Mouse (Mus musculus): ENCODE data around the gene Thsd4.
A peak's percentile ranks its signal among the peaks of the same experiment; 100 is the strongest.
"Not testable (repeated sequence)": the region's sequence is repeated elsewhere in the genome, so short reads cannot be mapped to it uniquely, and the experiment has no call there.

Gene Thsd4

GRCm38 (mm10) chr9:60218396-60218795, 303.4 kb downstream of the Thsd4 start:
- DNase-seq (ENCODE audit: low spot score in 2 of 2): peak; percentile 37 to 48

GRCm38 (mm10) chr9:60216029-60216428, 305.8 kb downstream of the Thsd4 start:
- no peak for DNase-seq (ENCODE audit: low spot score in 2 of 2)

GRCm38 (mm10) chr9:60213111-60213510, 308.7 kb downstream of the Thsd4 start:
- no peak for DNase-seq (ENCODE audit: low spot score in 2 of 2)

GRCm38 (mm10) chr9:60208843-60209242, 313.0 kb downstream of the Thsd4 start:
- DNase-seq (ENCODE audit: low spot score in 2 of 2): no peak

GRCm38 (mm10) chr9:60203141-60203540, 318.7 kb downstream of the Thsd4 start:
- no peak for DNase-seq (ENCODE audit: low spot score in 2 of 2)

GRCm38 (mm10) chr9:60200436-60200835, 321.4 kb downstream of the Thsd4 start:
- DNase-seq (ENCODE audit: low spot score in 2 of 2): no peak

GRCm38 (mm10) chr9:60198530-60199200, 323.2 kb downstream of the Thsd4 start:
- DNase-seq (ENCODE audit: low spot score in 2 of 2): no peak

GRCm38 (mm10) chr9:60195502-60195901, 326.3 kb downstream of the Thsd4 start:
- DNase-seq (ENCODE audit: low spot score in 2 of 2): no peak

GRCm38 (mm10) chr9:60194905-60195304, 326.9 kb downstream of the Thsd4 start:
- DNase-seq (ENCODE audit: low spot score in 2 of 2): no peak

- DNase-seq (ENCODE audit: low spot score in 2 of 2): no peak
Observed at GRCm38 (mm10) chr9:60192321-60192720, 329.5 kb downstream of the Thsd4 start.

- no peak for DNase-seq (ENCODE audit: low spot score in 2 of 2)
Observed at GRCm38 (mm10) chr9:60187437-60187836, 334.4 kb downstream of the Thsd4 start.

- DNase-seq (ENCODE audit: low spot score in 2 of 2): peak; percentile 51 to 64
Observed at GRCm38 (mm10) chr9:60186948-60187347, 334.9 kb downstream of the Thsd4 start.

GRCm38 (mm10) chr9:60184083-60184482, 337.8 kb downstream of the Thsd4 start:
- DNase-seq (ENCODE audit: low spot score in 2 of 2): no peak

- DNase-seq (ENCODE audit: low spot score in 2 of 2): no peak
Observed at GRCm38 (mm10) chr9:60182371-60182770, 339.5 kb downstream of the Thsd4 start.

GRCm38 (mm10) chr9:60180936-60181335, 340.9 kb downstream of the Thsd4 start:
- no peak for DNase-seq (ENCODE audit: low spot score in 2 of 2)

- DNase-seq (ENCODE audit: low spot score in 2 of 2): no peak
Observed at GRCm38 (mm10) chr9:60180114-60180513, 341.7 kb downstream of the Thsd4 start.

- DNase-seq (ENCODE audit: low spot score in 2 of 2): no peak
Observed at GRCm38 (mm10) chr9:60176311-60176710, 345.5 kb downstream of the Thsd4 start.

- DNase-seq (ENCODE audit: low spot score in 2 of 2): not testable (repeated sequence)
Observed at GRCm38 (mm10) chr9:60172459-60173060, 349.3 kb downstream of the Thsd4 start.

- DNase-seq (ENCODE audit: low spot score in 2 of 2): no peak
Observed at GRCm38 (mm10) chr9:60166990-60167389, 354.9 kb downstream of the Thsd4 start.

- DNase-seq (ENCODE audit: low spot score in 2 of 2): no peak
Observed at GRCm38 (mm10) chr9:60160855-60161254, 361.0 kb downstream of the Thsd4 start.

GRCm38 (mm10) chr9:60160194-60160593, 361.7 kb downstream of the Thsd4 start:
- no peak for DNase-seq (ENCODE audit: low spot score in 2 of 2)

- DNase-seq (ENCODE audit: low spot score in 2 of 2): no peak
Observed at GRCm38 (mm10) chr9:60152990-60153389, 368.9 kb downstream of the Thsd4 start.

- DNase-seq (ENCODE audit: low spot score in 2 of 2): no peak
Observed at GRCm38 (mm10) chr9:60151897-60152627, 369.8 kb downstream of the Thsd4 start.

All from spleen, postnatal 36 days (tissue).